Mouse (Mus musculus): ENCODE measurements around the gene Arhgap10.

The Arhgap10 gene

GRCm38 (mm10) chr8:77515786-77516185, 2.0 kb downstream of the Arhgap10 start:
- DNase-seq, result no peak

GRCm38 (mm10) chr8:77515201-77515600, 2.6 kb downstream of the Arhgap10 start:
- no peak for DNase-seq

GRCm38 (mm10) chr8:77511750-77512493, 5.8 kb downstream of the Arhgap10 start:
- DNase-seq, result no peak

- DNase-seq, result no peak
Observed at GRCm38 (mm10) chr8:77510426-77510825, 7.3 kb downstream of the Arhgap10 start.

- DNase-seq, result no peak
Observed at GRCm38 (mm10) chr8:77509044-77509443, 8.7 kb downstream of the Arhgap10 start.

GRCm38 (mm10) chr8:77507510-77508035, 10.2 kb downstream of the Arhgap10 start:
- DNase-seq, result no peak

- DNase-seq, result no peak
Observed at GRCm38 (mm10) chr8:77506539-77506938, 11.2 kb downstream of the Arhgap10 start.

- no peak for DNase-seq
Observed at GRCm38 (mm10) chr8:77502547-77502946, 15.2 kb downstream of the Arhgap10 start.

- no peak for DNase-seq
Observed at GRCm38 (mm10) chr8:77501131-77501530, 16.6 kb downstream of the Arhgap10 start.

GRCm38 (mm10) chr8:77500264-77500663, 17.5 kb downstream of the Arhgap10 start:
- DNase-seq, result no peak

GRCm38 (mm10) chr8:77497442-77497841, 20.3 kb downstream of the Arhgap10 start:
- DNase-seq, result no peak

GRCm38 (mm10) chr8:77496253-77496652, 21.5 kb downstream of the Arhgap10 start:
- DNase-seq, result no peak

GRCm38 (mm10) chr8:77494376-77495328, 23.1 kb downstream of the Arhgap10 start:
- DNase-seq, result peak; percentile 61

- DNase-seq, result peak; percentile 84
Observed at GRCm38 (mm10) chr8:77492356-77493058, 25.2 kb downstream of the Arhgap10 start.

GRCm38 (mm10) chr8:77491231-77491923, 26.4 kb downstream of the Arhgap10 start:
- DNase-seq, result no peak

- DNase-seq, result peak; percentile 40
Observed at GRCm38 (mm10) chr8:77490095-77490781, 27.5 kb downstream of the Arhgap10 start.

GRCm38 (mm10) chr8:77489235-77489634, 28.5 kb downstream of the Arhgap10 start:
- no peak for DNase-seq

- DNase-seq, result no peak
Observed at GRCm38 (mm10) chr8:77488215-77488606, 29.5 kb downstream of the Arhgap10 start.

GRCm38 (mm10) chr8:77487590-77488214, 30.1 kb downstream of the Arhgap10 start:
- no peak for DNase-seq

GRCm38 (mm10) chr8:77486749-77487148, 31.0 kb downstream of the Arhgap10 start:
- no peak for DNase-seq

- DNase-seq, result no peak
Observed at GRCm38 (mm10) chr8:77484817-77485216, 32.9 kb downstream of the Arhgap10 start.
